Mouse (Mus musculus) adrenal gland, postnatal 0 days (tissue): ENCODE results near the gene Ganab. TPM values are rescaled to one million over a fixed set of nuclear protein-coding genes. Genes with fewer than 3 reads are reported as not detected.

Source experiments
- polyA plus RNA-seq: library from polyadenylated mRNA; unstranded; fragments of >200 nt; fragmentation: Nextera tagmentation; extraction: Ambion mirVana; gene quantifications from 2 replicates; pipeline ENCODE4 v1.2.1, GENCODE M21; 2015

Ganab gene
- polyA plus RNA-seq: 35.9 and 58.5 TPM in 2 replicates

DNA sequence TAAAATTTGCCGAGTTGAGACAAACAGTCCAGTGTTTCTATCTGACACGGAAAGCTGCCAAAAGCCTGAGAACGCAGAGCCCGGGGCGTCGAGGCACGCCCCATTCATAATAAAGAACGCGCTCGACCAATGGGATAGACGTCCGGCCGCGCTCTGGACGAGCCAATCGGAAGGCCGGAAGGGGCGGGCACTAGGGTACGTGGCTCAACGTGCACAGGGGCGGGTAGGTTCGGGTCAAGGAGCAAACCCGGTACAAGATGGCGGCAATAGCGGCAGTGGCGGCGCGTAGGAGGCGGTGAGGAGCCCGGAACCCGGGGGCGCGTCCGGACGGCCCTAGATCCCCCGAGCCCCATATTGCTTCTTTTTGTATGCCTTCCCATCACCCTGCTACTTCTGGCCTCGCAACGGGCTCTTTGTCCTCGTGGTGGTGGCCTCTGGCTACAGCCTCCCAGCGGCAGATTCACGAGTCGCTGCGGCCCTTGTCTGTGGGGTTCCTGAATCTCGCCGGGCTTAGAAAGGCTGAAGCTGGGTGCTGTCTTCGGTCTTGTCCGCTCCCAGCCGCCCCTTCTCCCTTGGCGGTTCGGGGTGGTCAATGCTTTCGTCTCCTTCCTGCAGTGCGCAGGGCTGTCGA lies at the start of gene Ganab:
Gene Ganab, plus strand, starts transcription at position 207 of the 631 bp plus-strand sequence.

DNA sequence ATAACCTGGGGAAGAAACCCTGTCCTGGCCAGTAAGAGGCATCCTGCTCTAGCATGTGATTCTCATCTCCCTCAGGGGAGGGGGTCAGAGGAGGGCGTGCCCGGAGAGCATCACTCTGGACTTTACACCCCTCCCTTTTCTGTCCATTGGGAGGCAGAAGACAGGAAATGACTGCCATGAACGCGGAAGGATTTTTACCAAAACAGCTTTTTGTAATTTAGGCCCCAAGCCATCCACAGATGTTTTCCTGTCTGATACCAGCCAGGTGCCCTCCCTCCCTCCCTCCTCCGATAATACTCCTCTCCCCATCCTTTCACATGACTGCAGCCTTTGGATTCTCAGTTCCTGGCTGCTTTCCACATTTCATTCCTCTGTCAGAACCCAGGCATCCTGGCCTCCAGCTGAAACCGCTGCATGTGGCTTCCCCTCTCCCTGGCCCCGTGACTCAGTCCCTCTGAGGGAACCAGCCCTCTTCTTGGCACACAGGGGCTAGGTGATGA lies 47.4 kb upstream of the Ganab start, which contains the start of gene Lrrn4cl:
Gene Lrrn4cl, plus strand, starts transcription at position 367 of the 500 bp plus-strand sequence.

DNA sequence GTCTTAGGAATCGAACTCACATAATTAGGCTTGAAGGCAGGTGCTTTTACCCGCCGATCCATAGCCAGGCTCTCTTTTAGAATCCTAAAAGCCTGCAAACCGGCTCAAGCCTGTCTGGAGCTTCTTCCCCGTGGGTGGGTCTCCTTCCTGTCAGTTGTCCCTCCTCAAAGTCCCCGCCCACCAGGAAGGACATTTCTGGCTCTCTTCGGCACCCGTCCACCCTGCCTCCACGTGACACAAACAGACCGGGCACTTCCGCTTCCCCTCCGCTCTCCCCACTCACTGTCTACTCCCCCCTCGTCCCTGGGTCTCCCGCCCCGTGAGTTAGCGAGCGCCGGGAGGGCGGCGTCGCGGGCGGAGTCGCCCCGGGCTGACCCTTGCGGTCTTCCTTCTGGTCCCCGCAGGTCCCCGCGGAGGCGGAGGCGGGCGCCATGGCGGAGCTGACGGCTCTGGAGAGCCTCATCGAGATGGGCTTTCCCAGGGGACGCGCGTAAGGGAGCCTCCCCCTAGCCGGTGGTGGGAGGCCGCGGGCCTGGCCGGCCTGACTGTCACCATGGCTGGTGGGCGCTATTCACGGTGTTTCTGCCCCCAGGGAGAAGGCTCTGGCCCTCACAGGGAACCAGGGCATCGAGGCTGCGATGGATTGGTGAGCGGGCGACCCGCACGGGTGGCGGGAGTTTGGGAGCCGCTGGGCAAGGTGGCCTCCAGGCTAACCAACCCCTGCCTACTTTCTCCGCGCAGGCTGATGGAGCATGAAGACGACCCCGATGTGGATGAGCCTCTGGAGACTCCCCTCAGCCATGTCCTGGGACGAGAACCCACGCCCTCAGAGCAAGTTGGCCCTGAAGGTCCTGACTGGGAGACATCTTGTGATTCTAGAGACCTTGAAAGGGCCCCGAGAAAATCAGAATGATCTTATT lies 26.3 kb upstream of the Ganab start, which contains the start of gene Ubxn1:
Gene Ubxn1, plus strand, starts transcription at position 230 of the 920 bp plus-strand sequence.

DNA sequence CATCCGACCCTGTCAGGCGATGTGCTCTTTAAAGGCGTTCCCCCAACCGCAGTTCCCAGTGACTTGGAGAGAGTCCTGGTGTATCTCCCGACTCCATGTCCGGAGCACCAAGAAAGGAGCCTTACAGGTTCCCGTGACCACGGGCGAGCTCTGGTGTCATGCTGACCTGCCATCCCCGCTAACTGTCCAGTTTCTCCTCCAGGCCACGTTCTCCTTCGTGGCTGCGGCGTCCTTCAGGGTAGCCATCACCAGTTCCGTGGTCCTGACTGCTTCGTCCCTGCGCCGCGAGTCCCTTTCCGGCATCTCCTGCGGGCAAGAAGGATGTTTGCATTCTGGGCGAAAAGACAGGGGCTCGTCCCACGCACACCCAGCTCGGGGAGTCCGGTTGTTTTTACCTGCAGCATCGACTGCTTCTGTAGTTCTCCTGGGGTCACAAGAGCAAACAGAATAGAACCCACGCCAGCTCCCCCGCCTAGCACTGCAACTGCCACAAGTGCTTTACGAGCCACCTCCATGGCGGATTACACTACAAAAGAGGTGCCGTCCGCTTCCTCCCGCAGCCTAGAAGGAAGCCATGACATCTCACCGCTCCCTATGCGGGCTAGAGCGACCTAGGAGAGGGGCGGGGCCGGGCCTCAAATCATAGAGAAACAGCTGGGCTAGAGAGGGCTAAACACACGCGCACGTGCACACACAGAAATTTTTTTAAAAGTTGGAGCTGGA lies 17.4 kb upstream of the Ganab start, which contains the start of gene Uqcc3:
Gene Uqcc3, minus strand, starts transcription at position 613 of the 723 bp plus-strand sequence.

DNA sequence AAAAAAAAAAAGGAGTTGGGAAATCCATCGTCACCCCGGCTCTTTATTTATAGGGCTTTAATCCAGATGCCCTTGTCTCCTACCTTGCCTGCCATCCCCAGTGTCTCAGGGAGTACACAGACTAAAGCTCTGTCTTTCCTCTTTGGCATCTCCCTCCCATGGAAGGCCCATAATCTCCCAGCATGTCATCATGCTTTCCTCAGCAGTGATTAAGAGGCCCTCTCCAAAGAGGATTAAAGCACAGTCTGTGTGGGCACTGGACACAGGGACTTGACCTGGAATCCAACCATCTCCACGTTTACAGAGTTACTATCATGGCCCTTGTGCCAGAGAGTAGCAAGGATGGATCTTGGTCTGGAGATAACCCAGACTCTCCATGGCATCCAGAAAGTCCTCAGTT lies 14.3 kb upstream of the Ganab start, which contains the start of the genes Lbhd1 and Gm49403:
Gene Lbhd1, plus strand, starts transcription at position 117 of the 400 bp plus-strand sequence.
Gene Gm49403, plus strand, starts transcription at position 315 of the 400 bp plus-strand sequence.

DNA sequence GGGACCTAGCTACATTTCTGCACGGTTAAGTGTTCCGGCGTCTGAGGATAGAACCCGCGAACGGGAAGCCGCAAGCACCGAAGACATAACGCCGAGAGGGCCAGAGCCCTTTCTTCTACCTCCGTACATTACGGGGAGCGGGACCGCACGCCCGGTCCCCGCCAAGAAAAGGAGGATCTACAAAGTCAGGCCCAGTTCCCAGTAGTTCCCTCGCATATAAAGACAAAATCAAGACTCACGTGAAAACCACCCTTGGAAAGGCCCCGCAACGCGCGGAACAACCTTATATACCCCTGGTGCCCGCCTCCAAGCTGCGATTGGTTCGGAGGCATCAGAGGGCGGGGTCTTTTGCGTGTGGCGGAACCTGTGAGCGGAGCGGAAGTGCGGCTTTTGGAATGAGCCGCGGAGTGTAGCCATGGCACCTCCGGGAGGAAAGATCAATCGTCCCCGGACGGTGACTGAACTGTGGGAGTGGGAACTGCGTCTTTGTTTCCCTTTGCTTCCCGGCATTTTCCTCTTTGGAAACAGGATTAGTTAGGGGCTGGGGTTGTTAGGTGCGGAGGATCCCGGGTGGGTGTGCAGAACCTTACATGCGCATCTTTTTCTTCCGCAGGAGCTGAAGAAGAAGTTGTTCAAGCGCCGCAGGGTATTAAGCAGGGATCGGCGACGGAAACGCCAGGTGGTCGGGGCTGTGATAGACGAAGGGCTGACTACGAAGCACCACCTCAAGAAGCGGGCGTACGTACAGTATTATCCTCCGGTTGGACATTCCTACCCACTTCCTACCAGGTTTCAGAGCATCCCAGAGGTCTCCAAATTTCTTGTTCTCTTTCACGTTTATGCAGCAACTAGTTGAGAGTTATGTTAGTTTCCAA lies 9.1 kb upstream of the Ganab start, which contains the start of the genes 1810009A15Rik and Gm49416:
Gene 1810009A15Rik, plus strand, starts transcription at position 343 of the 875 bp plus-strand sequence.
Gene Gm49416, plus strand, starts transcription at position 416 of the 875 bp plus-strand sequence.

DNA sequence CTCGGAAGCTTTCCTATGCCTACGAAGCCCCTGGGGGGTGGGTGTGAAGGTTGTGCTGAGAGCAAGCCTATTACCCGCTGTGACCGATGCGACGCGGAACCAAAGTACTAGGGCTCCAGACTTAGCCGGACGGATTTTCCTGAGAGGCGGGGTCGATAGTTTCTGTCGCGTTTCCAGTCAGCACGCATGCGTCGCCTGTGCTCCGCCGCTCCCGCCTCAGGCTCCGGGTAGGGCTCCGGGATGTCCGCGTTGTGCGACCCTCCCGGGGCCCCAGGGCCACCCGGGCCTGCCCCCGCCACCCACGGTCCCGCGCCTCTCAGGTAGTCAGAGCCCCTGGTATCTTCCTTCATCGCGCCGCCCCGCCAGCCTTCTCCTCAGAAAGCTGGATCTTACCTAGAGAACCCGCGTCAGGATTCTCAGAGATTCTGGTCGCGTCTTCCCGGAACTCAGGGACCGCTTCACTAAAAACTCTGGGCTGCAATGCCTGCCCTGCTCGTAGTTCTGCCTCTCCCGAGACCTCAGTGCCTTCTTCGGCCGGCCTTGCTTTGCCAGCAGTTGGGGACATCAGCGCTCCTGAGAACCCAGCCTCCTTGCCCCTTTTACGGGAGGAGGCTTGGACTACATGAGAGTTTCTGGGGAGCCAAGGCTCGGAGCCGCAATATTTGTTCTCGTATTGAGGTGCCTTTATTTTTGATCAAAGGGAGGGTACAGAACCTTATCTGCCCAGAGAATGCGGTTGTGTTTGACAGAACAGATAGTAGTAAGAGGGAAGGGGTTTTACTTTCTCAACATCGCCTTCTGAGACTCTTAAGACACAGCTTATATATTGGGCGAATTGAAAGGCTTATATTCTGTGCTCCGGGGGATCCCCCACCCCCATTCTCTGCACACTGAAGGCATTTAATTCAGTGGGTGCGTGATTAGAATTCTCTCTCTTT lies 4.8 kb upstream of the Ganab start, which contains the start of gene Ints5:
Gene Ints5, plus strand, starts transcription at position 177 of the 938 bp plus-strand sequence.

DNA sequence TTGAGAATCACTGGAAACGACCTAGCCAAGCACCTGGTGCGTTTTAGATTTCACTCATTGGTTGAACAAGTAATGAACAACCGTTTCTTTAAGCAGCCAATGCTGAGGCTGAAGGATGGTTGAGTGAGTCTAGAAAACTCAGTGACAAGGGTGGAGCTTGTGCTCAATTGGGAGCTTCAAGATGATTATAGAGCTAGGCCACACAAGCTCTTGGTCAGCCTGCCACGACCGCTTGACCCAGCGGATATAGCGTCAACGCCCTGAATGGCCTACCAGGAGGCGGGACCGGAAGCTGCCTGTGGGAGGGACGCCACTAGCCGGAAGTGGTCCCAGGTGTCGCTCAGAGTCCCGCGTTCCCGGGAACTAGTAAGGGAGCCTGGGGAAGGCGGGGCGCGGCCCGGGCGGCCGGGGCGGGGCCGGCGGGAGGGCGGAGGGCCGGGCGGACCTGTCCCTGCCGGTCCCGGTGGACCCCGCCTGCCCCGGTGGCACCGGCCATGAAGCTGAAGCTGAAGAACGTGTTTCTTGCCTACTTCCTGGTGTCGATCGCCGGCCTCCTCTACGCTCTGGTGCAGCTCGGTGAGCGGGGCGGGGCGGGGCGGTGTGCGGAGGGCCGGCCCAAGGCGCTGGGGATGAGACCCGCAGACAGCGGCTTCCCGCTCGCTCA lies 22.3 kb downstream of the Ganab start, which contains the start of gene B3gat3:
Gene B3gat3, plus strand, starts transcription at position 302 of the 664 bp plus-strand sequence.

DNA sequence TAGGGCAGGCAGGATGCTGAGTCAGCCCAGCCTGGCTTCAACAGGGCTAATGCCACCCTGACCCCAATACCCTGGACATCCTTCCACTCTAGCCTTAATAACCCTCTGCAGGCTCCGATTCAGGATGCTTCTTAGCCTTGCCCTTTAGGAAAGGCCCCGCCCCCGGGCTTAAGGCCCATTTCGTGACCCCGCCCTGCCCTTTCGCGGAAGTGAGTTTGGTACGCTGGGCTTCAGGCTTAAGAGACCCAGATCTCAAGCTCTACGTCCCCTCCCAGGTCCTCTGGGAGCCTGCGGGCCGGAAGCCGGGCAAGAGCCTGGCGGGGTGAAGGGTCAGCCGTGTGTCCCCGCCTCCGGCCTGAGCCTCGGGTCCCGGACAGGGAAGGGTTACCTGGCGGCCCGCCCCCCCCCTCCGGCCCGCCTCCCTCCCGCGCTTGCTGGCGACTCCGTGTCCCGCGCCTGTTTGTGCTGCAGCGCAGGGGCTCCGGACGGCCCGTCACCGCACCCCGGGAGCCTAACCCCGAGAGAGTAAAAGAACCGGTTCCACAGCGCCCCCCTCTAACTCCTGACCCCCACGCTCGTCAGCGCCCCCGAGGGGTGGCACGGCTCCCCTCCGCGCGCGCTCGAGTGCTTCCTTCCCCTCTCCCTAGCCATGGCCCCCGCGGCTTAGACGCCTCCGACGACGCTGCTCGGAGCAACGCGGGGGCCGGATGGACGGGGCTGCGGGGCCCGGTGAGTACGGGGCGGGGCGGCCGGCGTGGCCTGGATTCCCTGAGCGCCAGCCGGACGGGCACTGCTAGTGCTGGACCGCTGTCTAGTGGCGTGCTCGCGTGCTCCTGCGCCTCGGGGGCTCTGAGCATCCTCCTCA lies 31.6 kb downstream of the Ganab start, which contains the start of the genes Rom1 and Eml3:
Gene Rom1, minus strand, starts transcription at position 133 of the 865 bp plus-strand sequence.
Gene Eml3, plus strand, starts transcription at position 329 of the 865 bp plus-strand sequence.

DNA sequence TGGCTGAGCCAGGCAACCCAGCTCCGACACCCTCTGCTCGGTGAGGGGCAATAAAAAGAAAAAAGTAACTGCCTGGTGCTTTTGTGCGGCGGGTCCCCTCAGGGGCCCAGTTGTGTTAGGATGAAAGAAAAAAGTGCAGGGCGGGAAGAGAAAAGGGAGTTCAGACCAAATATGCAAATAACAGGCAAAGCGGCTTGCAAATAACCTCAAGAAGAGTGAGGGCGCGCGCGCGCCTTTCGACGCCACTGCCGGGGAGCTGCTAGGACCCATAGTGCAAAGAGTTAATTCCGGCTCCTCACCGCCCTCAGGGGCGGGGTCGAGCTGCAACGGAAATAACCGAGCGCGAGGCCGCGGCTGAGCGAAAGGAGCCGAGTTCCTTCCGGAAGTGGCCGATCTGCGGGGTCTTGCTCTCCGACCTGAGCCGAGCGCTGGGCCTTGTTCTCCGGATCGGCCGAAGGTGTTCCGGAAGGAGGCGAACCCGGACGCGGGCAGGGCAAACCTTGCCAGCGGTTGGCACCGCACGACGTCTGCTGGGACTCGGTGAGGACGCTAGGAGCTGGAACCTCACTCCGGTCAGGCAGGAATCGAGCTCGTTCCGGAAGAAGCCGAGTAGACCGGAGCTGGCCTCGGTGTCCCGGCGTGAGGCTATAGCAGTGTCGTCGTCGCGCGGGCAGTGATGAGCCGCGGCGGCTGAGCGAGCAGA lies 43.8 kb downstream of the Ganab start, which contains the start of gene Mta2:
Gene Mta2, plus strand, starts transcription at position 361 of the 703 bp plus-strand sequence.

DNA sequence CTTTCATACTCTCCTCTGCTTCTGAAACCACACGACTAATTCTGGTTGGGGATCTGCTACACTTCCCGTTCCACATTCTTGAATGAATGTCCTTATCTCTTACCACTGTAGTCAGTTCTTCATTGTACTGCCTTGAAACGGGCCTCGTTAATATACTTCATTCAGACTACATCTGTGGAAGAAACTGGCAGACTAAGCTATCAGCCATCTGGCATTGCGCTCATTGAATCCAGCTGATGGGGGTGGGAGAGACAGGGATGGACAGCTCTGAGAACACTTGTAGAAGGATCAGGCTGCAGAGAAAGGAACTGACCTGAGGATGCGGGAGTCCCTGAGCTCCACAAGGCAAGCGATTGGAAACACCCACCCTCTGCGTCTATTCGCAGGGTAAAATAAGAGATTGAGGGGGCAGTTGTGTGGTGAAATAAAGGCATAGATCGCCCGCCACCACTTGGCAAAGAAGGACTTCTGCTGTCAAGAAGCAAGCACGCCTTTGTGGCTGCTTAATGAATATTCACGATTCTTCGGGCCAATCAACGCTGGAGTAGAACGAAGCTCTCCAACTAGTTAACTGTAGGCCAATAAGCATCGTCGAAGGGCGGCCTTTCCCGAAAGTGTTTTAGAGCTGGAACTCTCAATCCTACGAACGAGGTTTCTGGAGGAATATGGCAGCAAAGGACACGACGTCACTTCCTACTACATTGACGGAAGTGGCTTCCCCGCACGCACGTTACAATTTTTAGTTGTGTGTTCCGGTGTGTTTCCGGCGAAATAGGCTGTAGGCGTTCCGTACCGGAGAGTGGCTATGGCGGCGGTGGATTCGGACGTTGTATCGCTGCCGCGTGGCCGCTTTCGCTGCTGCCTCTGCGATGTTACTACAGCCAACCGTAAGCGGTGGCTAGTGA lies 55.5 kb downstream of the Ganab start, which contains the start of gene Tut1:
Gene Tut1, plus strand, starts transcription at position 713 of the 905 bp plus-strand sequence.

